Mouse (Mus musculus): ENCODE data around the gene Tspo2. TPM values are rescaled to one million over a fixed set of nuclear protein-coding genes. Genes with fewer than 3 reads are reported as not detected.

The Tspo2 gene
- polyA plus RNA-seq, 1 experiment from 2014 or later: 0.28 TPM

DNA sequence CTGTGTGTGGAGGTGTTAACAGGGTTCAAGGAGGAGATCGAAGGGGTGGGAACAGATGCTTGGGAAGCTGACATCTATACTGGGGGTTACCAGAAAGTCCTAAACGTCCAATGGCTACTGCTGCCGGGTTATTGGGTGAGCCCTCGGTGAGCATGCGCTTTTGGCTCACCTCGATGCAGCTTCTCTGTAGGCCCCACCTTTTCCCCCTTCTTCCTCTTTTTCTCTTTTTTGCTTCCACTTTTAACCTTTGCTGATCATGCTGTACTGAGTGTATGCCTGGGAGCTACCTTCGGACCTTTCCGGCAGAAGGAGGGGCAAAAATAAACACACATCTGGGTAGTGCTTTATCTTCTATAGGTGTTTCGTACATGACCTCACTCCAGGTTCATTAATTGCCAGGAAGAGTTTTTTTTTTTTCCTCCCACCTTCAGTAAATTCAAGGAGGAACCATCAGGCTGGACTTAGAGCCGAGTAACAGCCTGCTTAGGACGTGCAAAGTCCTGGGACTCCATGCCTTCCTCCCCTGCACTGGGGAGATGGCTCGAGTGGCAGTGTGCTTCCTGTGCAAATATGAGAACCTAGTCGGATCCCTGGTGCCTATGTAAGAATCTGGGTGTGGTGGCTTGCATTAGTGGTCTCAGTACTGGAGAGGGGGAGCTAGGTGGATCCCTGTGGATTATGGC lies 6.8 kb upstream of the Tspo2 start:
- 85% methylated on average over 13 of the region's 13 CpGs for WGBS
- ATAC-seq (replicated peaks; ENCODE audit: insufficient number of reproducible peaks, low FRiP score, low TSS enrichment, low read depth): no peak

DNA sequence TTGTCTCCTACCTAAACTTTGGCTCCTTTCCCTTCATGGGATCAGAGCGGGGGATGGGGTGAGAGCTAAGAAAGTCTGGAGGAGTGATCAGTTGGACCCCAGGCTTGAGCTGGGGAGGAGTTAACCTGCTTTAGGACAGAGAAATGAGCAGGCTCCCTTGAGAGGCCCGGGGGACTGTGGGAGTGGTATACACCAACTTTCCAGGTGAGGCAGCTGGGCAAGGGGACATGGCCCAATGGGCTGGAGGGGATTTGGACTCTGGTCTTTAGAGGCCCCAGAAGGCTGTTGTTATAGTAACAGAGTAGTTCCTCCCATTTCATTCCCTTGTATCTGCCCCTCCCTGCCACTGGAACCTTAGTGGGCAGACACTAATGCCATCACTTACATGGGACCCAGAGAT lies 4.6 kb upstream of the Tspo2 start:
- WGBS: 70% methylated on average over 2 of the region's 2 CpGs
- DNase-seq (ENCODE audit: low spot score) (no peak), ATAC-seq (replicated peaks; ENCODE audit: insufficient number of reproducible peaks, low FRiP score, low TSS enrichment, low read depth) (no peak)
- no peaks in the 10 kb centered on the region for H3K27me3 ChIP-seq (ENCODE audit: control insufficient read depth, insufficient read depth, low read length)
- H3K4me1 ChIP-seq (ENCODE audit: control insufficient read depth, insufficient read depth, low read length): no peaks in the 10 kb centered on the region
- H3K4me2 ChIP-seq (ENCODE audit: low read depth, low read length): no peak overlapping the region
- H3K4me3 ChIP-seq (ENCODE audit: low read depth, low read length): no peak overlapping the region
- H3K9me3 ChIP-seq (replicated peaks; ENCODE audit: control insufficient read depth, low read length): no peaks in the 10 kb centered on the region
- H3K9ac ChIP-seq (replicated peaks; ENCODE audit: low read length): no peak overlapping the region
- H3K27ac ChIP-seq (replicated peaks; ENCODE audit: low read depth, low read length): no peak overlapping the region
- H3K36me3 ChIP-seq (replicated peaks; ENCODE audit: control insufficient read depth, insufficient read depth, low read depth, low read length): no peaks in the 10 kb centered on the region

More for the DNA sequence above, 6.8 kb upstream of the Tspo2 start:
- Histone ChIP-seq H3K36me3 (replicated peaks; ENCODE audit: control insufficient read depth, insufficient read depth, low read depth, low read length) (no peaks in the 10 kb centered on the region), H3K9me3 (replicated peaks; ENCODE audit: control insufficient read depth, low read length) (no peaks in the 10 kb centered on the region), H3K27ac (replicated peaks; ENCODE audit: low read depth, low read length) (no peak overlapping the region), H3K4me3 (ENCODE audit: low read depth, low read length) (no peak overlapping the region), H3K27me3 (ENCODE audit: control insufficient read depth, insufficient read depth, low read length) (no peaks in the 10 kb centered on the region), H3K4me1 (ENCODE audit: control insufficient read depth, insufficient read depth, low read length) (no peaks in the 10 kb centered on the region), H3K4me2 (ENCODE audit: low read depth, low read length) (no peak overlapping the region), H3K9ac (replicated peaks; ENCODE audit: low read length) (no peak overlapping the region)
- DNase-seq (ENCODE audit: low spot score): no peak

DNA sequence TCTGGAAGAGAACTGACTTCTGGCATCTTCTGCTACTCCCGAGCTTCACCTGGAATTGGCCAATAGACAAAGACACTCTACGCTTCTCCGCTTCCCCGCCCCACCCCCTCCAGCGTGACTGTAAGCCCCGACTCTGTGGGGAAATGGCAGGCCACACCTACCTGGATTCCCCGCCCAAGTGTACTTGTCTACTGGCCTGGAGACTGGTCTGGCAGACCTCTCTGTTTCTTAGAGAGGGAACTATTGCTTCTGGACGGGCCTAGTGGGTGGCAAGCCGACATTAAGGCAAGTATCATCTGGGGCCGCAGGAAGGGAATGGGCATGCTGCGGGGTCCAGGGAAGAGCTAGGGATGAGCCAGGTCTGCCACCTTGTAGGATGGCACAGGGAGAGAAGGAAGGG lies 3.4 kb upstream of the Tspo2 start, which contains the start of gene Unc5cl:
Gene Unc5cl, plus strand, starts transcription at position 214 of the 400 bp plus-strand sequence.
- Histone ChIP-seq H3K27me3 (ENCODE audit: control insufficient read depth, insufficient read depth, low read length) (no peaks in the 10 kb centered on the region), H3K9ac (replicated peaks; ENCODE audit: low read length) (no peak within 1 kb of the TSS), H3K4me2 (ENCODE audit: low read depth, low read length) (no peak within 1 kb of the TSS), H3K9me3 (replicated peaks; ENCODE audit: control insufficient read depth, low read length) (no peaks in the 10 kb centered on the region), H3K27ac (replicated peaks; ENCODE audit: low read depth, low read length) (no peak within 1 kb of the TSS), H3K36me3 (replicated peaks; ENCODE audit: control insufficient read depth, insufficient read depth, low read depth, low read length) (no peaks in the 10 kb centered on the region), H3K4me3 (ENCODE audit: low read depth, low read length) (no peak within 1 kb of the TSS), H3K4me1 (ENCODE audit: control insufficient read depth, insufficient read depth, low read length) (no peaks in the 10 kb centered on the region)
- DNase-seq (ENCODE audit: low spot score) (peak; percentile 9), ATAC-seq (replicated peaks; ENCODE audit: insufficient number of reproducible peaks, low FRiP score, low TSS enrichment, low read depth) (no peak)
- 54% methylated on average over 11 of the region's 11 CpGs for WGBS

DNA sequence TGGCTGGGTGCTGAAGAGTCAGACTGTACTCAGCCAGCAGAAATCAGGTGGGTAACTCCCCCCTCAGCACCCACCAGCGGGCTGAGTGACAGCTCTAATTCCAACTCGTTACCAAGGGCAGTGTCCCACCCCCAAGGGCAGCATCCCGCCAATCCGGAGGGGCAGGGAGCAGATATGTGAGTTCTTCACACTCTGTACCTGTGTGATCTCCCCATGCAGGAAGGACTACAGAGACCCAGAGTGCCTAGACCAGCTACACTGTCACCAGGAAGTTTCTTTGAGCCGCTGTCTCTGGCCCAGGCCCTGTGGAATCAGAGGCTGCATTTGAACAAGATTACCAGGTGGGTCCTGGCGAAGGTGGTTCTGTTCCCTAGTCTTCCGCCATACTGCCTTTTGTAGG lies 2.9 kb upstream of the Tspo2 start:
- 49% methylated on average over 7 of the region's 7 CpGs for WGBS
- Histone ChIP-seq H3K9me3 (replicated peaks; ENCODE audit: control insufficient read depth, low read length) (no peaks in the 10 kb centered on the region), H3K4me3 (ENCODE audit: low read depth, low read length) (no peak overlapping the region), H3K4me1 (ENCODE audit: control insufficient read depth, insufficient read depth, low read length) (no peaks in the 10 kb centered on the region), H3K27me3 (ENCODE audit: control insufficient read depth, insufficient read depth, low read length) (no peaks in the 10 kb centered on the region), H3K4me2 (ENCODE audit: low read depth, low read length) (no peak overlapping the region), H3K9ac (replicated peaks; ENCODE audit: low read length) (no peak overlapping the region), H3K27ac (replicated peaks; ENCODE audit: low read depth, low read length) (no peak overlapping the region), H3K36me3 (replicated peaks; ENCODE audit: control insufficient read depth, insufficient read depth, low read depth, low read length) (no peaks in the 10 kb centered on the region)
- DNase-seq (ENCODE audit: low spot score) (no peak), ATAC-seq (replicated peaks; ENCODE audit: insufficient number of reproducible peaks, low FRiP score, low TSS enrichment, low read depth) (0 out of 2 replicates have a peak, but pooled peaks have one; percentile 64)

DNA sequence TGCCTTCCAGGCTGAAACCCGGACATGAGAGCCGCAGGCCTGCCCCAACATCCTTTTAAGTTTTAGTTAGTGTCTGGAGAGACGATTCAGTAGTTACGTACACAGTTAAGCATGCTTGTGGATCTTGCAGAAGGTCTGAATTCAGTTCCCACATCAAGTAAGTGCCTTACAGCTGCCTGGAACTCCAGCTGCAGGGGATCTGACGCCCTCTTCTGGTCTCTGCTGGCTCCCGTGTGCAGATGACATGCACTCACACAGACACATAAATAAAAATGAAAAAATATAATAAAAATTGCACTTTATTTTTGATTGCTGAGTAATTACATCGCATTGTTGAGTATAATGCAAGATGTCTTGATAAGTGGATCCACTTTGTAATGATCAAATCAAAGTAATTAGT lies 2.2 kb upstream of the Tspo2 start:
- DNase-seq (ENCODE audit: low spot score) (no peak), ATAC-seq (replicated peaks; ENCODE audit: insufficient number of reproducible peaks, low FRiP score, low TSS enrichment, low read depth) (no peak)
- WGBS: 68% methylated on average over 7 of the region's 7 CpGs
- H3K4me3 ChIP-seq (ENCODE audit: low read depth, low read length): no peak overlapping the region
- no peaks in the 10 kb centered on the region for H3K9me3 ChIP-seq (replicated peaks; ENCODE audit: control insufficient read depth, low read length)
- no peaks in the 10 kb centered on the region for H3K4me1 ChIP-seq (ENCODE audit: control insufficient read depth, insufficient read depth, low read length)
- H3K36me3 ChIP-seq (replicated peaks; ENCODE audit: control insufficient read depth, insufficient read depth, low read depth, low read length): no peaks in the 10 kb centered on the region
- H3K27me3 ChIP-seq (ENCODE audit: control insufficient read depth, insufficient read depth, low read length): no peaks in the 10 kb centered on the region
- no peak overlapping the region for H3K27ac ChIP-seq (replicated peaks; ENCODE audit: low read depth, low read length)
- no peak overlapping the region for H3K9ac ChIP-seq (replicated peaks; ENCODE audit: low read length)
- no peak overlapping the region for H3K4me2 ChIP-seq (ENCODE audit: low read depth, low read length)

DNA sequence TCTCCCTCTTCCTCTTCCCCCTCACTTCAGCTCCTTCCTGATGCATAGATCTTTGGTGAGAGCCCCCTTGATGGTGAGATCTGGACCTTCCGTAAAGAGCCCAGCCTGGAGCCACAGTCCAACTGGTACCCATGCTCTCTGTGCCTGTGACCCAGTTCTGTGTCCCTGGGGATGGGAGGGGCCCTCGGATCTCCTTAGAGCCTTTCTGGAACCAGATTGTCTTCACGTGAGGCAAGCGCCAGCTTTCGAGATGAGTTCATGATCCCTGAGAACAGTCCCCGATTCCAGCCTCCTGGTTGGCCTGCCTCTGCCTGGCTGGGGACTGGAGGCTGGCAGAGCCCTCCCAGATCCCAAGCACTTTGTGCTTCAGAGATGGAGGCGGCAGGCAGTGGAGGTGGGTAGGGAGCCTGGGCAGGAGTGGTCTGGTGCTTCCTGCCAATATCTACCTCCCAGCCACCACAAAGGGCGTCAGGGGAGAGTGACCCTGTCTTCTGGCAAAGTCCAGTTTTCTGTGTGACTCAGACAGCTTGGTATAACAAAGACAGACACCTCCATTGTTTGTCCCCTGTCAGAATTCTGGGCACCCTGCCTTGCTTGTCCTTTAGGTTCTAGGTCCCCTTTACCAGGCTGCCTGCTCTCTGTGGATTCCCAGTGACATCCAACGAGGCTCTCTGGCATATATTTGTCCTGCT lies 577 bp upstream of the Tspo2 start:
- Histone ChIP-seq H3K9me3 (replicated peaks; ENCODE audit: control insufficient read depth, low read length) (no peaks in the 10 kb centered on the region), H3K27ac (replicated peaks; ENCODE audit: low read depth, low read length) (no peak overlapping the region), H3K9ac (replicated peaks; ENCODE audit: low read length) (no peak overlapping the region), H3K4me3 (ENCODE audit: low read depth, low read length) (no peak overlapping the region), H3K4me1 (ENCODE audit: control insufficient read depth, insufficient read depth, low read length) (no peaks in the 10 kb centered on the region), H3K27me3 (ENCODE audit: control insufficient read depth, insufficient read depth, low read length) (no peaks in the 10 kb centered on the region), H3K36me3 (replicated peaks; ENCODE audit: control insufficient read depth, insufficient read depth, low read depth, low read length) (no peaks in the 10 kb centered on the region; the same call in 1 of the 2 replicates), H3K4me2 (ENCODE audit: low read depth, low read length) (no peak overlapping the region)
- no peak for DNase-seq (ENCODE audit: low spot score)
- ATAC-seq (replicated peaks; ENCODE audit: insufficient number of reproducible peaks, low FRiP score, low TSS enrichment, low read depth): no peak
- 67% methylated on average over 9 of the region's 9 CpGs for WGBS

DNA sequence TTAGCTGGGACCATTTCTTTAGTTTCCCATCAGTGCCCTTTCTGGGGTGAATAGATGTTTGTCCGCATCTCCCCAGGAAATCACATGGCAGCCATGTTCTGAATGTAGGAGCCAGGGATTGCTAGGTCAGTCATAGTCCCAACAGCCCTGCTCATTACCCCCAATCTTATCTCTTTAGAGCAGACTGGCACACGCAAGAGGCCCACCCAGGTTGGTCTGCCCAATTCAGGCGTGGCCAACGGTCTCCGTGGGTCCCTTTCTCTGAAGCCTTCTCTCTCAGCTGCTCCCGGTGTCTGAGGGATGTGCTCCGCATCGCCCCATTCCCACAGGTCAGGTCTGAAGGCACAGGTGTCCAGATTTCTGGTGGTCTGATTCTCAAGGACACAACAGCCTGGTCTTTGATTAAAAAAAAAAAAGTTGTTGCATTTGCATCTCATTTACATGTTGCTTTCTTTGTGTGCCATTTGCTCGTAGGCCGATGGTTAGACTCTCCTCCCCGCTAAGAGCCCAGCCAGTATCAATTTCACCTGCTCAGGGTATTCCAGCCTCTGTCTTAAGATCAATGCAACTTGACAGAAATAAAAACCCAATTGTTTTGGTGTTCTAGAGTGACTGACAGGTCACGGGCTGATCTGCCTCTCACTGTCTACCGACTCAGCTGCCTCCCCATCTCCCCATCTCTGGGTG lies 513 bp downstream of the Tspo2 start:
- WGBS: 86% methylated on average over 13 of the region's 13 CpGs
- H3K4me3 ChIP-seq (ENCODE audit: low read depth, low read length): no peak overlapping the region
- no peak for ATAC-seq (replicated peaks; ENCODE audit: insufficient number of reproducible peaks, low FRiP score, low TSS enrichment, low read depth)
- H3K9me3 ChIP-seq (replicated peaks; ENCODE audit: control insufficient read depth, low read length): no peaks in the 10 kb centered on the region
- H3K27ac ChIP-seq (replicated peaks; ENCODE audit: low read depth, low read length): no peak overlapping the region
- H3K4me1 ChIP-seq (ENCODE audit: control insufficient read depth, insufficient read depth, low read length): no peaks in the 10 kb centered on the region
- H3K4me2 ChIP-seq (ENCODE audit: low read depth, low read length): no peak overlapping the region
- no peak overlapping the region for H3K9ac ChIP-seq (replicated peaks; ENCODE audit: low read length)
- no peak for DNase-seq (ENCODE audit: low spot score)
- H3K36me3 ChIP-seq (replicated peaks; ENCODE audit: control insufficient read depth, insufficient read depth, low read depth, low read length): no peaks in the 10 kb centered on the region; the same call in 1 of the 2 replicates
- no peaks in the 10 kb centered on the region for H3K27me3 ChIP-seq (ENCODE audit: control insufficient read depth, insufficient read depth, low read length)

DNA sequence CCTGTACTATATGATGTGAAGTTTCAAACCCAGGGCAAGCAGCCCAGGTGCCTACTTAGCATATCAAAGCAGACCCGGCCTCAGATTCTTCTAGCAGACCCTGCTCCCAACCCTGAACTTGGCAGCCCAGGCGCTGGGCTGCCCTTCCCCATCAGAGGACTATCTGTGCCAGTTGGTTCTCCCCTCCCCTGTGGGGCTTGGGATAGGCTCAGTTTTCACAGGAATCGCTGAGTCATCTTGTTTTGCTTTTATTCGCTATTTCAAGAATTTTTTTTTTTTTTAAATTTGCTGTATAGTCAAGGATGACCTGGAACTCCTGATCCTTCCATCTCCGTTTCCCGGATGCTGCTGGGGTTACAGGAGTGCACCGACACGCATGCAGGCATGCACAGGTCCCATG lies 3.6 kb downstream of the Tspo2 start:
- no peaks in the 10 kb centered on the region; the same call in 1 of the 2 replicates for H3K36me3 ChIP-seq (replicated peaks; ENCODE audit: control insufficient read depth, insufficient read depth, low read depth, low read length)
- no peaks in the 10 kb centered on the region for H3K4me1 ChIP-seq (ENCODE audit: control insufficient read depth, insufficient read depth, low read length)
- no peak for DNase-seq (ENCODE audit: low spot score)
- H3K9ac ChIP-seq (replicated peaks; ENCODE audit: low read length): no peak overlapping the region
- H3K9me3 ChIP-seq (replicated peaks; ENCODE audit: control insufficient read depth, low read length): no peaks in the 10 kb centered on the region
- ATAC-seq (replicated peaks; ENCODE audit: insufficient number of reproducible peaks, low FRiP score, low TSS enrichment, low read depth): no peak
- WGBS: 80% methylated on average over 8 of the region's 8 CpGs
- H3K4me2 ChIP-seq (ENCODE audit: low read depth, low read length): no peak overlapping the region
- H3K27ac ChIP-seq (replicated peaks; ENCODE audit: low read depth, low read length): no peak overlapping the region
- H3K4me3 ChIP-seq (ENCODE audit: low read depth, low read length): no peak overlapping the region
- no peaks in the 10 kb centered on the region for H3K27me3 ChIP-seq (ENCODE audit: control insufficient read depth, insufficient read depth, low read length)

All from embryonic facial prominence, embryonic 11.5 days (tissue).